Mouse (Mus musculus): ENCODE measurements around the gene Heatr3.

The Heatr3 gene

DNA sequence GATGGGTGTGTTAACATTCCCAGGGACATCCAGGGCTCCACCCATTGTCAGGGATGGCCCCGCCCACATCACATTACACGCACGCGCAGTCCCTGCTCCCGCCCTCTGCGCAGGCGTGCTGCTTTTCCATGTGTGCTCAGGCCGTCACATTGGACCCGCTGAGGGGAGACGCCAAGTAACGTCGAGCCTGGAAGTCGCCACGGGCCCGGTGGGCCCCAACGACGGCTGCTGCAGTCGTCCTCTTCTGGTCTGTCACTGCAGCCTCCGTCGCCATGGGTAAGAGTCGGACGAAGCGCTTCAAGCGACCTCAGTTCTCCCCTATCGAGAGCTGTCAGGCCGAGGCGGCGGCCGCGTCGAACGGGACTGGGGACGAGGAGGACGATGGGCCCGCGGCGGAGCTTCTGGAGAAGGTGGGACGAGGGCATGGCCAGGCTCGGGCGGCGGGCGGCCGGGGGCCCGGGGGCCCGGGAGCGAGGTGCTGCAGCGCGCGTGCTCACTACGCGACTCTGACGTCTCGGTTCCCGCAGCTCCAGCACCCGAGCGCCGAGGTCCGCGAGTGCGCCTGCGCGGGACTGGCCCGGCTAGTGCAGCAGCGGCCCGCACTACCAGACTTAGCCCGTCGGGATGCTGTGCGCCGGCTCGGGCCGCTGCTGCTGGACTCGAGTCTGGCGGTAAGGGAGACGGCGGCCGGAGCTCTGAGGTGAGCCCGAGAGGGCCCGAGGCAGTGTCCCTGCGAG lies at the start of gene Heatr3:
Gene Heatr3 (plus strand): TSS at position 108 of the 737 bp plus-strand sequence.
- DNase-seq (ENCODE audit: low spot score), result peak; percentile 96

DNA sequence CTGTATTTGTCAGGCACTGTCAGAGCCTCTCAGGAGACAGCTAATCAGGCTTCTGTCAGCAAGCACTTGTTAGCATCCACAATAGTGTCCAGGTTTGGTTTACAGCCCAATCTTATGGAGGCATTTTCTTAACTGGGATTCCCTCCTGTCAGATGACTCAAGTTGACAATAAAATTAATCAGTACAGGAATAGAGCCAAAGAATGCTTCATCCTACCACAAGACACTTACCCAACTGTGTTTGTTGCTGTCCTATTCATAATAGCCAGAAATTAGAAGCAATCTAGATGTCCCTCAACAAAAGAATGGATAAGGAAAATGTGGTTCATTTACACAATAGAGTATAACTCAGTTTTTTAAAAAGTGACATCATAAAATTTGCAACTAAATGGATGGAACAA lies 49.6 kb upstream of the Heatr3 start:
- no peak for DNase-seq (ENCODE audit: low spot score)

DNA sequence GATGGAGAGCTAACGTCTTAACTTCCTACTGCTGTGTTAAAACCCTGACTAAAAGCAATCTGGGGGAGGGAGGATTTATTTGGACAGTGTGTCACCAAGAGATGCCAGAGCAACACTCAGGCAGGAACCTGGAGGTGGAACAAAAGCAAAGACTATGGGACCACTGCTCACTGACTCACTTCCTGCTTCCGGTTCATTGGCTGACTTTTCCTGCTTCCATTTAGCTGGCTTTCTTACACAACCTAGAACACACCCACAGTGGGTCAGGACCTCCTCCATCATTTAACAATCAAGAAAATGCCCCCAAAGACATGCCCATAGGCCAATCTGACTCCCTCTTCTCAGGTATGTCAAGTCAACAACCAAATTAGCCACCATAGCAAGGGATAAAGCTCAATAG lies 46.0 kb upstream of the Heatr3 start:
- no peak for DNase-seq (ENCODE audit: low spot score)

DNA sequence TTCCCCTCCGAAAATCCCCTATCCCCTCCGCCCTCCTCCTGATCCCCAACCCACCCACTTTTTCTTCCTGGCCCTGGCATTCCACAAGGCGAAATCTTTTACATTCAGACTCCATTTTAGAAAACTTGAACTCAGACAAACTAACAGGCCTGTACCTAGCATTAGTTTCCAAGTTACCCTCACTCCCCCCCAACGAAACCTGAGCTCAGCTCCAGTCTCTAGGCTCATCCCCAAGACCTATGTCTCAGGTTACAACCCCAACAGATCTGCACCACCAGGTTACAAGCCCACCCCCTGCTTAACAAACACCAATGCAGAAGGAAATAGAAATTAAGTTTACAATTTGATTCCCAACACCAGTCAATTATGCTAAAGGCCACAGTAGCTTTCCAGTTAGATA lies 44.3 kb upstream of the Heatr3 start:
- DNase-seq (ENCODE audit: low spot score), result no peak

DNA sequence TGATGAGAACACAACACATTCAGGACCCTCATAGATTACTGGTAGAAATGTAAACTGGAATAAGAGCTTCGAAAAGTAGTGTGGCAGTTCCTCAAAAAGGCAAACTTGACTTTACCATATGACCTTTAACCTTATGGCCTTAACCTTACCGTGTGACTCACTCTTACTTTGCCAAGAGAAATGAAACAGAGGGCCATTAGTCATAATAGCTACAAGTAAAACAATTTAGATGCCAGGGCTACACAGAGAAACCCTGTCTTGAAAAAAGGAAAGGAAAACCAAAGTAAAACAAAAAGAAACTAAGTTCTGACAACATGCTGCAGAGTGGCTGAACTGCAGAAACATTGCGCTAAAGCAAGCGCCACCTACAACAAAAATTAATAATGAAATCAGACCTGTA lies 38.8 kb upstream of the Heatr3 start:
- DNase-seq (ENCODE audit: low spot score), result no peak

DNA sequence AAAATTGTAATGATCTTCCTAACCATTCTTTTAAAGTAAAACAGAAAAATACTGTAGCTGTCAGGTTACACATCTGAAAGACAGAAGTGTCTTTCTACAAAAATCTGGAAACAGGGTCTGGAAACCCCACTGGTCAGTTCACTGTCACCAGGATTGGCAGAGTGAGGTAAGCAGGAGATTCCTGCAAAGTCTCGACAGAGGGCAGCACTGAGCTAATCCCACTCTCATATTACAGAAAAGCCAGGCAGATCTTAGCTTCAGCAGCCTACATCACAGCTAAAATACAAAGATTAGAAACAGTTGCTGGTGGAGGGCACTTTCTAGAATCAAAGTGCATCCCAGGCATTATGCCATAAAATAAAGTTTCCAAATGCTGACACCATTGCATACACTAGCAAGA lies 38.1 kb upstream of the Heatr3 start:
- peak; percentile 12 for DNase-seq (ENCODE audit: low spot score)

DNA sequence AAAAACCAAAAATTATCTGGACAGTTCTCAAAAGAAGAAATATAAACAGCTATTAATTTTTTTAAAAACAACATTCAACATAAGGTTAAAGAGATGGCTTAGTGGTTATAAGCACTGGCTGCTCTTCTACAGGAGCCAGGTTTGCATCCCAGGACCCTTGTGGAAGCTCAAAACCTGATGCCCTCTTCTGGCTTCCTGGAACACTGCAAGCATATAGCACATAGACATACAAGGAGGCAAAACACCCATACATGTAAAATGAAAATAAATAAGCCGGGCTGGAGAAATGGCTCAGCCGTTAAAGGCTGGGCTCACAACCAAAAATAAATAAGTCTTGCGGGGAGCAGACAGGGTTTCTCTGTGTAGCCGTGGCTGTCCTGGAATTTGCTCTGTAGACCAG lies 28.4 kb upstream of the Heatr3 start:
- DNase-seq (ENCODE audit: low spot score), result no peak

DNA sequence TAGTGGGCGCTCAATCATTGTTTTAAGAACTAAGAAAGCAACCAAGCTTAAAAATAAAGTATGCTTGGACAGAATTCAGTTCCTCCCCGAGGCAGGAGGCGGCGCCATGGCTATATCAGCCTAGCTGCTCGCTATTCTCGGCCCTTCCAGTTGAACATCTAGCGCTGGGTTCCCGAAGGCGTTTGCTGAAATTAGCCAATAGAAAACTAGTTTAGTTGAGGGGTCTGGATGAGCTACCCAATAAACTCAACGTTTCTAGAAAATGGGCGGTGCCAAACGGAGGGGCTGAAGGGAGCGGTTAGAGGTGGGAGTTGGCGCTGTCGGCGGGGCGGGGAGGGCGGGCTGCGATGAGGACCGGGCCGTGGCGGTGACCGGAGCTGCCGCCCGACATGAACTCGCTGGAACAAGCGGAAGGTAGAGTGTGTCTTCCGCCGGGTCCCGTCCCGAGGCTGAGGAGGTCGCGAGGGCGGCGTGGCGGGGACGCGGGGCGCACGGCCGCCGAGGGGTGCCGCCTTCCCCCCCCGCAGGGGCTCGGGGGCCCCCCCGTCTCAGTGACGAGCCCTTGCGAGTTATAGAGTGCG lies 19.1 kb upstream of the Heatr3 start, which contains the start of gene Cnep1r1:
Gene Cnep1r1 (plus strand): TSS at position 314 of the 581 bp plus-strand sequence.
- peak; percentile 84 for DNase-seq (ENCODE audit: low spot score)

DNA sequence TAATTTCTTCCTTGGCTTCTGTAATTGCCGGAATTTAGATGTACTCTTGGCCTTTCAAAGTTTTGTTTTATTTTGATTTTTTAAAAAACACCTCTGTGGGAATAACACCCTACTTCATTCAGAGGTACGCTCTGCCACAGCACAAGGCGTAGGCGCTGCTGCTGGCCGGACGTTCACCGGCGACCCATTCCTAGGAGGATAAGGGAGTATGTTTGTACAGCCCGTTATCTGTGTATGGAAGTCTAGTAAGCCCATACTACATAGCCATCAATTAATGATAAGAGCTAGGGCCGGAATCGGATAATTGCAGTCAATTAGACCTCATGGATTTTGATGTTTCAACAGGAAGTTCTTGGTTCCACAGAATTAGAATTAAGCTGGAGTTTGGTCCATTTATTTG lies 18.6 kb upstream of the Heatr3 start:
- peak; percentile 17 for DNase-seq (ENCODE audit: low spot score)

DNA sequence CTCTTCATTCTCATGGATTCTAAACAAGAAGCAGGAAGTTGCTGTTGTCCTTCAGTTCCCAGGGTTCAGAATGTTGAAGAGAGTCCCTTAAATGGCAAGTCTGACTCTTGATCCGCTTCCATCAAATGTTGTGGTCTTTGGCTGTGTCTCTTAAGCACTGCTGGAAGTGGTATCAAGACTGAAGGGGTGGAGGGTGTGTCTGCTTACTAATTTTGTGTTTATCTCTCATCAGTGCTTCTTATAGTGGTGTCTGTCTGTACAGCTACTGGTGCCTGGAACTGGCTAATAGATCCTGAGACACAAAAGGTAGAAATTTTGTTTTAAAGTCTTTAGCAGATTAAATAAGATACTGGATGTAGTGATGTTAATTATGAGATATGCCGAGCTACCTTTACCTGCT lies 12.8 kb upstream of the Heatr3 start:
- DNase-seq (ENCODE audit: low spot score), result no peak

DNA sequence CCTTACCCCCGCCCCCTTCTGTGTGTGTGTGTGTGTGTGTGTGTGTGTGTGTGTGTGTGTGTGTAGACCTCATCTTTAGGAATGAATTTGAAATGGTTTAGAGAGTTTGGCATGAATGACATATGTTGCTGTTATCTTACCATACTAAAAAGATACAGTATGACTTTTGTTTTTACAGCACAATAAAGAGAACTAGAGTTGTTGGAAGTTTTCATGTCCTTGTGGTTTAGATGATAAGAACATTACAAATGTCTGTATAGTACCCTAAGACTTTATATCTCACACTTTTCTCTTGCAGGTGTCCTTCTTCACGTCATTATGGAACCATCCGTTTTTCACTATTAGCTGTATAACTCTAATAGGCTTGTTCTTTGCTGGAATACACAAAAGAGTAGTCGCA lies 8.3 kb upstream of the Heatr3 start:
- DNase-seq (ENCODE audit: low spot score), result no peak

DNA sequence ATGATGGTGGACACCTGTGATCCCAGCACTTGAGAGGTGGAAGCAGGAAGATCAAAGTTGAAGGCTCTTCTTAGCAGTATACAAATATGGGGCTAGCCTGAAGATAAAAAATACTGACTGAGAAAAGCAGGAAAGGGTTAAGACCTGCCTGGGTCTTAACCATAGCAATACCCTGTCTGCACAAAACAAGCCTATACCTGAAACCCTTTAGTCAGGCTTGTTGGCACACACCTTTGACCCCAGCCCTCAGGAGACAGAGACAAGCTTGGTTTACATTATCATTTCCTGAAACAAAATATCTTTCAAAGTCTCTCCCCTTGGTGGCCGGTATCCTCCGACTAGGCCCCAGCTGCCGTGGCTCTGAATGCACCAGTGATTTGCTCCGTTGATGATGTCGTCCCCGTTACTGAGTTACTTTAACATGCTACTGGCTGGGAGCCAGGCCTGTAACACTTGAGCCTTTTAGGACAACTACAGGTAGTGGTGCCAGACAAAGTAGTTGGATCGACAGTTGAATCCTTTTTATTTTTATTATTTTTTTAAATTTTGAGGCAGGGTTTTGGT lies 6.8 kb upstream of the Heatr3 start:
- DNase-seq (ENCODE audit: low spot score), result no peak

DNA sequence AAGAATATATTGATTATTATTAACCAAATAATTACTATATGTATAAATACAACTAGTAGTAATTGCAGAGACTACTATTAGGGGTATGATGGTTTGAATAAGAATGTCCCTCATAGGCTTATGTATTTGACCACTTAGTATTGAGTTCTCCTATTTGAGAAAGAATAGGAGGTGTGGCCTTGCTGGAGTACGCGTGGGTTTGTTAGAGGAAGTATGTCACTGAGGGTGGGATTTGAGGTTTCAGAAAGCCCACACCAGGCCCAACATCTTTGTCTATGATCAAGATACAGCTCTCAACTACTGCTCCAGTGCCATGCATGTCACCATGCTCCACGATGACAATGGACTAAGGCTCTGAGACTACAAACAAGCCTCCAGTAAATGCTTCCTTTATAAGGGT lies 1.6 kb downstream of the Heatr3 start:
- DNase-seq (ENCODE audit: low spot score), result no peak

DNA sequence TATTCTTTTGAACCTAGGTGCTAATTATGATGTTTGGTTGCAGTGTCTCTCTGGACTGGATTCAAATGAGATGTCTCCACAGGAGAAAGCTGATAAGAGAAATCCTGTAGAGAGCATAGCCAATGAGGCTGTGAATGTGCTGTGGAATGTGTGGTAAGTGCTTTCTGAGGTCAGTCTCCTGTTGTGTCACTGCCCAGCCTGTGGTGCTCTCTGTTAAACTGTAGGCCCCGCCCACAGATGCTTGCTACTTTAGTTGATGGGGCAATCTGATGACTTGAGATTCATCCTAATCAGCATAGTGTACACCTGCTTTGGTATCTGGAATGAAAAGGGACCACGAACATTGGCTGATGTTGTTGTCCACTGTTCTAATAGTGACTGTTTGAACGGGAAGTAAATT lies 4.0 kb downstream of the Heatr3 start:
- no peak for DNase-seq (ENCODE audit: low spot score)

DNA sequence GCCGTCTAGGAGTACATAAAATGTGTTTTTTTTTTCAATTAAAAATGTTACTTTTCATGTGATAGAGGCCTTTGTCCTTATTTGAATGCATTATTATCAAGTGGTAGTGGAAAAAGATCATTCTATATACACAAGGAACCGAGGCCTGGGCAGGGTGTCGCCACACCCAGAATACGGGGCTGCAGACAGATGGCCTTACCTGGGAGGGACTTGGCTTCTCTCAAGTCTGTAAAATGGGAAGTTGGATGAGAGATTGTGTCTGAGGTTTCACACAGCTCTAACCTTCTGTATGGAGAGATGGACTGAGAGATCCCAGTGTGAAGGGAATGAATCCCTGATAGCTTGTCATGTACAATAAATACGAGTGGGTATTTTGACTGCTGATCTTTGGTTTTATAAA lies 6.4 kb downstream of the Heatr3 start:
- no peak for DNase-seq (ENCODE audit: low spot score)

DNA sequence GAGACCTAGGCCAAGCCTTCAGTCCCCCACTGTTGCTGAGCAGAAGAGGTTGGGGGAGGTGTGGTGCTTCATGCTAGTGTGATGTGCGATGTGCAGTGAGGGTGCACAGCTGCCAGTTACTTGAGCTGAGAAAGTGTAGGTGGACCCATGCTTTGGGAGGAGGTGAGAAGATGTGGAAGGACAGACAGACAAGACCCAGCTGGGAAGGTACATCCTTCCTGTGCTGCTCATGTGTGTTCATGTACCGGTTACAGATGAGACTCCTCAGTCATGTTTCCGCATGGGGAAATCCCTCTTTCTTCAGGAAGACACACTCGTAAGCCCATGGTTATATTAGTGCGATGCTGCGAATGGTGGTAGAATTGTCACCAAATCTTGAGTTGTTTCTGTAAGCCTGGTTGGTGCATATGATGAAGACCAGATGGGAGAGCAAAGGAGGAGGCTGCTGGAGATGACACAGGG lies 13.3 kb downstream of the Heatr3 start:
- no peak for DNase-seq (ENCODE audit: low spot score)

DNA sequence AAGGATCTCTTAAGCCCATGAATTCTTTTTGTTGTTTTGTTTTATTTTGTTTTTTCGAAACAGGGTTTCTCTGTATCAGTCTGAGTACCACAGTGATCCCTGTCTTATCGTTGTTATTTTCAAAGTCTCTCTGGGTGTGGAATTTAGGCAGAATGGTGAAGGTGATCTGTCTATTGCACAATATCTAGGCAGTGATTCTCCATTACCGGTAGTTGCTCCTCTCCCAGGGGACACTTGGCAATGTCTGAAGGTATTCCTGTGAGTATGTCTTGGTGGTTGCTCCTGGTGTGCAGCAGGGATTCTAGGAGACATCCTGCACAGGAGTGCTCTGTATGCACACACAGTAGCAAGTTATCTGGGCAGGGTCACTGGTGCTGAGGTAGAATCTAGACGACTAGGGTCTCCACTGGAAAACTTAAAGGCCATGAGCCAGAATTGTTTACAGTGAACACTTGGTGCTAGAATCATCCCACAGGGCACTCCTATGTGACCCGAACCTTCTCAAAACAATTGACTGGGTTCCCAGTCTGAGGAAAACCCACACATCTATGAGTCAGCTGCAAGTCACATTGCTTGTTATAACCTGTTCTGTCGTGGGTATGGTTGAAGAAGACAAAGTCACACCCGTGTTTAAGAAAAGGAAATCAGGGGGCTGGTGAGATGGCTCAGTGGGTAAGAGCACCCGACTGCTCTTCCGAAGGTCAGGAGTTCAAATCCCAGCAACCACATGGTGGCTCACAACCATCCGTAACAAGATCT lies 22.8 kb downstream of the Heatr3 start:
- no peak for DNase-seq (ENCODE audit: low spot score)

DNA sequence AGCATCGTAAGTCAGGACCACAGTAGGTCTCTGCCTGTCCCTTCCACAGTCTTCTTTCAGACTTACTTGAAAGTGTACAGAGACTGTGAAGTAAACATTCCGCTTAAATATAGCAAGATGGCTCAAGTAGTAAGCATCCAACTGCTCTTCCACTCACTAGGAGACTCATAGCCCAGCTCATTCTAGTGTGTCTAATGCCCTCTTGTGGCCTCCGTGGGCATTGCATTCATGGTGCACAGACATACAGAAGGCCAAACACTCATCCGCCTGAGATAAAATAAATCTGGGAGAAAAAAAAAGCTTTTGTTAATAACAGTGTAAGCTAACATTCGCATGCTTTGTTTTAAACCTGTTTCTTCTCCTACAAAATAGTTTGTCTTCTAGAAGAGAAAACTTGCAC lies 23.8 kb downstream of the Heatr3 start:
- peak; percentile 50 for DNase-seq (ENCODE audit: low spot score)

DNA sequence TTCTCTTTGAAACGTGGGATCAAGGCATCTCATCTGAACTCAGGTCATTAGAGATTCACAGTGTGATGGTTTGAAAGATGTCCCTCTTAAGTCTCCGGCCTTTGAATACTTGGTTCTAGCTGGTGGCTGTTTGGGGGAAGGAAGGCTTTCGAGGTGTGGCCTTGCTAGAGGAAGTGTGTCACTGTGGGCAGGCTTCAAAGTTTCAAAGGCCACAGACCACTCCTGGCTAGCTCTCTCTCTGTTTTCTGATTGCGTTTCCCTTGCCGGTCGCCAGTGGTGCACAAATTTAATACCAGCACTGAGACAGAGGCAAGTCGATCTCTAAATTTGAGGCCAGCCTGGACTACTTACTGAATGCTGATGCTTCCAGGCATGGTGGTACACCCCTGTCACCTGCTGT lies 37.6 kb downstream of the Heatr3 start:
- DNase-seq (ENCODE audit: low spot score), result no peak

DNA sequence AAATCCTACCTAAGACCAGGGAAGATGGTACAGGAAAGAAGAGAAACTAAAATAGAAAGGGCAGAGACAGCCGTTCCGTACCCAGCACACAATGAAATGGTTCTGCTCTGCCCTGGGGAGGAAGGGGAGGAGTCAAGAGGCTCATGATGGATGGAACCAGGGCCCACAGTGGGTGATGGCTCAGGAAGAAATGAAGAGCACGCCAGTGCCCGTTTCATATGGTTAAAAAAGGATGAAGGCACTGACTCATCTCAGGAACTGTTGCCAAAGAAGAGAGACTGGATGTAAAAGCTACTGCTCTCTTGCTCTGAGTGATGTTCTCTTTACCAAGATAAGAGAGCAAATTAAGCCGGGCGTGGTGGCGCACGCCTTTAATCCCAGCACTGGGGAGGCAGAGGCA lies 39.6 kb downstream of the Heatr3 start:
- no peak for DNase-seq (ENCODE audit: low spot score)

DNA sequence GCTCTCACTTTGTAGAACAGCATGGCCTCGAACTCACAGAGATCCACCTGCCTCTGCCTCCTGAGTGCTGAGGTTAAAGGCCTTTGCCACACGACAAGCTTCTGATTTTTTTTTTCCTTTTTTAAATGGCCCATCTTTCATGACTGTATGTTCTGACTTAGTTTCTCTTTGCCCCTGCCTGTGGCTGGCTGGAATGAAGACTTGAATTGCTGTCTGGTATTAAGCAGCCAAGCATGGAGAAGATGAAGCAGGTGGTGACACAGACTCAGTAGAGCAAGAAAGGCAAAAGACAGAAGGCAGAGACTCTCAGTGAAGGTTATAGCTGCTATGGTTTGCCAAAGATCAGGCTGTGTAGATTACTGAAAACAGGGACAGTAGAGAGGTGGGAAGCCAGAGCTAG lies 45.5 kb downstream of the Heatr3 start:
- no peak for DNase-seq (ENCODE audit: low spot score)

DNA sequence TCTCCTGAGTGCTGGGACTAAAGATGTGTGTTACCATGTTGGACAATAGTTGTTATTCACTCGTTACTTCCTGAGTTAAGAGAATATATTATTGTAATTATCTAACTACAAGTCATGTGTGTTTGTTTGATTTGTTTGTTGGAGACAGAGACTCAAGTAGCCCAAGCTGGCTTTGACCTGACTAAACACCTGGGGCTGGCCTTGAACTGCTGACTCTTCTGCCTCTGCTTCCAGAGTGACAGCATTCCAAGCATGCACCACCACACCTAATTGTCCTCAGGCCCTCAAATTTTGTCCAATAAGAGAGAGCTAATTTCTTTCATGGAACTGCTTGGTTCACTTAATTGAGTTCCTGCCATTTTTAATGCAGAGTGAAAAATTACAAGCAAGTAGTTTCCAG lies 47.3 kb downstream of the Heatr3 start:
- DNase-seq (ENCODE audit: low spot score), result no peak

DNA sequence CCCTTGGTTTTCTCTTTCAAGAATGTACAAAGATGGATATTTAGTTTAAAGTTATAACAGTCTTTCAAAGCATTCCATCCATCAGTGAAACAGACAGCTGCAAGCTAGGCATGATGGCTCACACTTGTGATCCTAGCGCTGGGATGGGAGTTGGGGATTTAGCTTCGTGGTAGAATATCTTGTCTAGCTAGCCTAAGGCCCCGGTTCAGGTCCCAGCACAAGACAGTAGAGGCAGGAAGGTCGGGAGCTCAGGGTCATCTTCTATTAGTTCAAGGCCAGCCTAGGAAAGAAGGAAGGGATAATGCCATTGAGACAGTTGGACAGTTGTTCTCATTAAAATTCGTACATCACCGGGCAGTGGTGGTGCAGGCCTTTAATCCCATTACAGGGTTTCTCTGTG lies 48.1 kb downstream of the Heatr3 start:
- no peak for DNase-seq (ENCODE audit: low spot score)

All from ovary, postnatal 36 days (tissue).